Mouse (Mus musculus): ENCODE data around the gene Lsm4. TPM values are rescaled to one million over a fixed set of nuclear protein-coding genes. Genes with fewer than 3 reads are reported as not detected.

Gene Lsm4
- polyA plus RNA-seq, 1 experiment, result 88.0 TPM

DNA sequence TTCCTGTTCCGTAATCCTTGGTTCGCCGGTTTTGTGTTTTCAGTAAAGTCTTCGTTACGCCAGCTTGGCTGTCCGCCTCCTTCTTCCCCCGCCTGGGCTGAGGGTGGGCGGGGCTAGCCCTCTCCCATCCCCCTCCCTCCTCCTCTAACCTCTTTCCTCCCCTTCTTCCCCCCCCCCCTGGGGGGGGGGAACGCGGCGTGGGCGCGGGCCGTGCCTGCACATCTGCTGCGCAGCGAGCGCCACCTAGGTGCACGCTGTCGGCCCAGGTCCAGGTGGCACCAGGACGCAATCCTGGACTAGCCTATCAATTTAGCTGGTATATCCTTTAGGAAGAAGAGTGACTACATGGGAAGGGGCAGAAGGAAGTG, 27.5 kb downstream of the Lsm4 start:
- Histone ChIP-seq H3K4me1 (ENCODE audit: control insufficient read depth) (peaks cover 55% of the 10 kb centered on the region), H3K9me3 (ENCODE audit: control insufficient read depth, low read length) (no peaks in the 10 kb centered on the region), H3K36me3 (ENCODE audit: control insufficient read depth) (peaks cover 4% of the 10 kb centered on the region), H3K4me3 (replicated peaks) (peak overlapping the region; percentile 70), H3K27me3 (ENCODE audit: control insufficient read depth) (no peaks in the 10 kb centered on the region)
- no peak for TF ChIP-seq TAL1 (IDR thresholded peaks at IDR 0.05; ENCODE audit: low read length)
- no peak for TF ChIP-seq GATA1 (IDR thresholded peaks at IDR 0.05; ENCODE audit: low read length)

DNA sequence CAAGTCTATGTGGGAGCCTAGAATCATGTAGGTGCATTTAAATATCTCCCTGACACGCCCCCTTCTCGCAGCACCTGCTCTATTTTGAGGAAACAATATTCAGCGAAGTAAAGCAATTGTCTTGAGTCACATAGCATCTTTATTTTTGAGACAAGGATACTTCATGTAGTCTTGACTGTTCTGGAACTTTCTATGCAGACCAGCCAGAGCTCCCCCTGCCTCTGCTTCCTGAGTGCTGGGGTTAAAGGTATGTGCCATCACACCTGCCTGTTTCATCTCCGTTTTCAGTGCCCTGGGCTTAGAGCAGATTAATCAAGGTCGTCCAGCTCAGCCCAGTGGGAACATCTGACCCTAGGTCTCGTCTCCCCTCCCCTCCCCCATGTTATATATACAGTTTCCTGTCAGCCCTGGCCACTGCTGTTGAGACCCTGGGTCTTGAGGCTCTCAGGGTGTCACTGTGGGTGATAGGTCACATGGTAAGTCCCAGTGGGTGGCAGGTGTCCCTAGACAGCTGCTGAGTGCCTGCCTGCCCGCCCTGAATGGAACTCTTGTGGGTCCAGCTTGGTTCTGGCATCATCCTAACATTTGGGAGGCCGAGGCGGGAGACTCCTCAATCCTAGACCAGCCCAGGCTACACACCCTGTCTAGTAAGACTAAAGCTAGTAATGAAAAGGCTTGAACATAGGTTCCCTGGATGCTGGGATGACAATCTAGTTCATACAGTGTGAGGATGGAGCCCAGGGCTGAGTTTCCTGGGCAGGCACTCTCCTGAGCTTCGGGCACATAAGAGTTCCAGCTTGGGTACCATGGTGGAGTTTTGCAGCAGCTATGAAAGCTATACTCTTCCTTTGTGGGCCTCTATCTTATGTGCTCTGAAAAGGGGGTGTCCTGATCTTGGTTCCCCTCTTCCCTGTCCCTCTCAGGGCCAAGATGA, 28.3 kb downstream of the Lsm4 start:
- TF ChIP-seq TAL1 (IDR thresholded peaks at IDR 0.05; ENCODE audit: low read length), result no peak
- TF ChIP-seq GATA1 (IDR thresholded peaks at IDR 0.05; ENCODE audit: low read length), result no peak
- Histone ChIP-seq H3K4me1 (ENCODE audit: control insufficient read depth) (peaks cover 47% of the 10 kb centered on the region), H3K4me3 (replicated peaks) (peak overlapping the region; percentile 70), H3K9me3 (ENCODE audit: control insufficient read depth, low read length) (no peaks in the 10 kb centered on the region), H3K36me3 (ENCODE audit: control insufficient read depth) (peaks cover 4% of the 10 kb centered on the region), H3K27me3 (ENCODE audit: control insufficient read depth) (no peaks in the 10 kb centered on the region)

GRCm38 (mm10) chr8:70701982-70702841, 29.2 kb downstream of the Lsm4 start:
- Histone ChIP-seq H3K4me1 (ENCODE audit: control insufficient read depth) (peaks cover 43% of the 10 kb centered on the region), H3K4me3 (replicated peaks) (no peak overlapping the region), H3K27me3 (ENCODE audit: control insufficient read depth) (no peaks in the 10 kb centered on the region), H3K36me3 (ENCODE audit: control insufficient read depth) (peaks cover 4% of the 10 kb centered on the region), H3K9me3 (ENCODE audit: control insufficient read depth, low read length) (peaks cover 4% of the 10 kb centered on the region)
- TF ChIP-seq TAL1 (IDR thresholded peaks at IDR 0.05; ENCODE audit: low read length) (no peak), GATA1 (IDR thresholded peaks at IDR 0.05; ENCODE audit: low read length) (no peak)

- Histone ChIP-seq H3K36me3 (ENCODE audit: control insufficient read depth) (peaks cover 4% of the 10 kb centered on the region), H3K4me3 (replicated peaks) (no peak overlapping the region), H3K4me1 (ENCODE audit: control insufficient read depth) (peaks cover 43% of the 10 kb centered on the region), H3K9me3 (ENCODE audit: control insufficient read depth, low read length) (peaks cover 4% of the 10 kb centered on the region), H3K27me3 (ENCODE audit: control insufficient read depth) (no peaks in the 10 kb centered on the region)
- TF ChIP-seq GATA1 (IDR thresholded peaks at IDR 0.05; ENCODE audit: low read length) (no peak), TAL1 (IDR thresholded peaks at IDR 0.05; ENCODE audit: low read length) (no peak)
Observed at GRCm38 (mm10) chr8:70702842-70703182, 29.8 kb downstream of the Lsm4 start.

DNA sequence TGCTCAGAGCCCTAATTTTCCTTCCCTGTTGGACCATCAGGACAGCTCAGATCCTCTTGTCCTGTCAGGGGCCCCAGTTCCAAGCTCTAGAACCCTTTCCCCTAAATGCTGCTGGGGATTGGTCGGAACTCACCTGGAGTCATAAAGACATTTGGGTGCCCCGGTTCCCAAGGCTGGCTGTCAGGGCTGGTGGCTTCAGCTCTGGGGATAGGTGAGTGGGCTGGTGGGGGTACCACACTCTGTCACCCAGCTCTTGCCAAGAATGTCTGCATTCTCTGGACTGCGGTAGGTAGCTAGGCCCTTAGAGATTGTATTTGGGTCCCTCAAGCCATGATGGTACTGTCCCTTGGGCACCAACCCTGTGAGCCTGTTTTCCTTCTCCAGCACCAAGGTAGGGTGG, 30.2 kb downstream of the Lsm4 start, which contains the start of gene Iqcn:
TSS of gene Iqcn (plus strand) at position 171 of the 400 bp plus-strand sequence.
- Histone ChIP-seq H3K27me3 (ENCODE audit: control insufficient read depth) (no peaks in the 10 kb centered on the region), H3K36me3 (ENCODE audit: control insufficient read depth) (peaks cover 4% of the 10 kb centered on the region), H3K4me3 (replicated peaks) (no peak within 1 kb of the TSS), H3K4me1 (ENCODE audit: control insufficient read depth) (peaks cover 40% of the 10 kb centered on the region), H3K9me3 (ENCODE audit: control insufficient read depth, low read length) (peaks cover 4% of the 10 kb centered on the region)
- TF ChIP-seq TAL1 (IDR thresholded peaks at IDR 0.05; ENCODE audit: low read length) (no peak), GATA1 (IDR thresholded peaks at IDR 0.05; ENCODE audit: low read length) (no peak)

GRCm38 (mm10) chr8:70708281-70708680, 35.2 kb downstream of the Lsm4 start:
- TF ChIP-seq GATA1 (IDR thresholded peaks at IDR 0.05; ENCODE audit: low read length), result no peak
- TF ChIP-seq TAL1 (IDR thresholded peaks at IDR 0.05; ENCODE audit: low read length), result no peak
- H3K4me1 ChIP-seq (ENCODE audit: control insufficient read depth), result peaks cover 13% of the 10 kb centered on the region
- no peak overlapping the region for H3K4me3 ChIP-seq (replicated peaks)
- H3K9me3 ChIP-seq (ENCODE audit: control insufficient read depth, low read length), result peaks cover 4% of the 10 kb centered on the region
- no peaks in the 10 kb centered on the region for H3K27me3 ChIP-seq (ENCODE audit: control insufficient read depth)
- no peaks in the 10 kb centered on the region for H3K36me3 ChIP-seq (ENCODE audit: control insufficient read depth)

GRCm38 (mm10) chr8:70709794-70710193, 36.7 kb downstream of the Lsm4 start:
- peaks cover 13% of the 10 kb centered on the region for H3K4me1 ChIP-seq (ENCODE audit: control insufficient read depth)
- H3K27me3 ChIP-seq (ENCODE audit: control insufficient read depth), result no peaks in the 10 kb centered on the region
- H3K4me3 ChIP-seq (replicated peaks), result no peak overlapping the region
- no peak for TF ChIP-seq GATA1 (IDR thresholded peaks at IDR 0.05; ENCODE audit: low read length)
- TF ChIP-seq TAL1 (IDR thresholded peaks at IDR 0.05; ENCODE audit: low read length), result no peak
- H3K9me3 ChIP-seq (ENCODE audit: control insufficient read depth, low read length), result peaks cover 4% of the 10 kb centered on the region
- no peaks in the 10 kb centered on the region for H3K36me3 ChIP-seq (ENCODE audit: control insufficient read depth)

DNA sequence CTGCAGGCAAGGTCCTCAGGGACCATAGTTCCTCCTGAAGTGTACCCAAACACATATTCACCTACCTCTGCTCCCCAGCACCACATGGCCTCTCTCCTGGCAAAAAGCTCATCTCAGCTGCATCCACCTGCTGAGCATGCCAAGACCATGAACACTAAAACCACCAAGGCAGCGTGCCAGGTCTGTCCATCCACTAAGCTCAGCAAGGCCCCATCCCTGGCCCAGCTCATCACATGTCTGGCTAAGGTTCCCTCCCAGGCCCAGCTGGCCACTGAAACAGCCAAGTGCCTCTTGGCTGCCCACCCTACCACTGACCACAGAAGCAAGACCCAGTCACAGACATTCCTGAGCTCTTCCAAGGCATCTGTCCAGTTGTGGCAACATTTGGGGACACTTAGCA, 37.2 kb downstream of the Lsm4 start:
- H3K36me3 ChIP-seq (ENCODE audit: control insufficient read depth), result no peaks in the 10 kb centered on the region
- peaks cover 13% of the 10 kb centered on the region for H3K4me1 ChIP-seq (ENCODE audit: control insufficient read depth)
- peaks cover 4% of the 10 kb centered on the region for H3K9me3 ChIP-seq (ENCODE audit: control insufficient read depth, low read length)
- no peak overlapping the region for H3K4me3 ChIP-seq (replicated peaks)
- H3K27me3 ChIP-seq (ENCODE audit: control insufficient read depth), result no peaks in the 10 kb centered on the region
- TF ChIP-seq TAL1 (IDR thresholded peaks at IDR 0.05; ENCODE audit: low read length) (no peak), GATA1 (IDR thresholded peaks at IDR 0.05; ENCODE audit: low read length) (no peak)

DNA sequence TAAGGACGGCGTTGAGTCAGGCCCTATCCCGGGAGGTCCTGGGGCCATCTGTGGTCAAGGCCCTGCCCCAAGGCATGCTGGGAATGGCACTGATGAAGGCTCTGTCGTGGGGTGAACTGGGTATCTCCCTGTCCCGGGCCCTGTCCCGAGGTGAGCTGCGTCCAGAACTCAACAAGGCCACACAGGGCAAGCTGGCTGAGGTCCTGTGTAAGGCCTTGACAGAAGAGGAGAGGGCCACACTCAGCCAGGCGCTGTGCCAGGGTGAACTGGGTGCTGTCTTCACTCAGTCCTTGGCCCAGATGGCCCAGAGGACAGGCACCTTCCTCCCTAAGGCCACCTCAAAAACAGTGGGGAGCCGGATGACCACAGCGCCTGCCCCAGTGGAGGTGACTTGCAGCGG, 38.0 kb downstream of the Lsm4 start:
- H3K36me3 ChIP-seq (ENCODE audit: control insufficient read depth), result no peaks in the 10 kb centered on the region
- no peaks in the 10 kb centered on the region for H3K27me3 ChIP-seq (ENCODE audit: control insufficient read depth)
- no peak overlapping the region for H3K4me3 ChIP-seq (replicated peaks)
- H3K9me3 ChIP-seq (ENCODE audit: control insufficient read depth, low read length), result peaks cover 4% of the 10 kb centered on the region
- TF ChIP-seq GATA1 (IDR thresholded peaks at IDR 0.05; ENCODE audit: low read length) (no peak), TAL1 (IDR thresholded peaks at IDR 0.05; ENCODE audit: low read length) (no peak)
- H3K4me1 ChIP-seq (ENCODE audit: control insufficient read depth), result peaks cover 13% of the 10 kb centered on the region
